Mouse (Mus musculus): ENCODE data around the gene Rec114. TPM values are rescaled to one million over a fixed set of nuclear protein-coding genes. Genes with fewer than 3 reads are reported as not detected.

The Rec114 gene
- total RNA-seq (2021), result 1 to 10 TPM; 2.7 to 5.3 TPM
- long read RNA-seq, experiment 1, partial matches to known transcripts, result 1 of 2 reads
- long read RNA-seq, experiment 1, other reads (novel, unspliced or antisense), result 0 of 2 reads
- long read RNA-seq, experiment 2, partial matches to known transcripts, result 1 of 1 reads
- long read RNA-seq, experiment 2, other reads (novel, unspliced or antisense), result 0 of 1 reads

- intact Hi-C loops (cut with DNase I), result no loop called here
These were observed at the start of gene Rec114 for GRCm38 (mm10) chr9:58743702-58744248. TSS of gene Rec114 (minus strand) at chr9:58743964.

DNA sequence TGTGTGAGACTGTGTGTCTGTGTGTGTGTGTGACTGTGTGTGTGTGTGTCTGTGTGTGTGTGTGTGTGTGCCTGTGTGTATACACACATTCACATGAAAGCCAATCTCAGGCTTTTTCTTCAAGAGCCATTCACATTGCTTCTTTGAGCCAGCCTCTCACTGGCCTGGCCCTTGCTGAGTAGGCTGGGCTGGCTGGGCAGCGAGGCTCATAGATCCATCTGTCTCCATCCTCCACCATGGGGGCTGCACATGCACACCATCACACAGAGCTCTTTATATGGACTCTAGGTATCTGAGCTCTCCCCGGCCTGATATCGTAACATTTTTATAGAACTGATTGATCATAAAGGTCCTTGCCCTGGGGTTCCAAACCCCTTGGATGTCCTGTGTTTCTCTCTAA is 45.7 kb upstream of the Rec114 start:
- intact Hi-C loops (cut with DNase I), result no loop called here
- no peak for DNase-seq

More at GRCm38 (mm10) chr9:58743702-58744248, at the start of gene Rec114:
- no peak for DNase-seq

- no peak for DNase-seq
- intact Hi-C loops (cut with DNase I), result loop anchor here (10.0 kb wide), 1 partner anchor 99 kb away; no protein-coding TSS in a partner anchor
These were observed 31.6 kb upstream of the Rec114 start for GRCm38 (mm10) chr9:58775363-58775762.

GRCm38 (mm10) chr9:58774761-58775160 is 31.0 kb upstream of the Rec114 start:
- no peak for DNase-seq
- intact Hi-C loops (cut with DNase I), result loop anchor here (10.0 kb wide), 1 partner anchor 100 kb away; no protein-coding TSS in a partner anchor

- intact Hi-C loops (cut with DNase I), result loop anchor here (10.0 kb wide), 1 partner anchor 105 kb away; no protein-coding TSS in a partner anchor
- no peak for DNase-seq
These were observed 26.2 kb upstream of the Rec114 start for GRCm38 (mm10) chr9:58769943-58770342.

GRCm38 (mm10) chr9:58766959-58767955 is 23.5 kb upstream of the Rec114 start:
- intact Hi-C loops (cut with DNase I), result no loop called here
- no peak for DNase-seq

- intact Hi-C loops (cut with DNase I), result no loop called here
- no peak for DNase-seq
These were observed 20.6 kb upstream of the Rec114 start for GRCm38 (mm10) chr9:58764354-58764753.

GRCm38 (mm10) chr9:58763114-58763513 is 19.4 kb upstream of the Rec114 start:
- no peak for DNase-seq
- intact Hi-C loops (cut with DNase I), result no loop called here

- no peak for DNase-seq
- intact Hi-C loops (cut with DNase I), result no loop called here
These were observed 18.3 kb upstream of the Rec114 start for GRCm38 (mm10) chr9:58762086-58762485.

GRCm38 (mm10) chr9:58758754-58759153 is 15.0 kb upstream of the Rec114 start:
- intact Hi-C loops (cut with DNase I), result no loop called here
- DNase-seq, result no peak

DNA sequence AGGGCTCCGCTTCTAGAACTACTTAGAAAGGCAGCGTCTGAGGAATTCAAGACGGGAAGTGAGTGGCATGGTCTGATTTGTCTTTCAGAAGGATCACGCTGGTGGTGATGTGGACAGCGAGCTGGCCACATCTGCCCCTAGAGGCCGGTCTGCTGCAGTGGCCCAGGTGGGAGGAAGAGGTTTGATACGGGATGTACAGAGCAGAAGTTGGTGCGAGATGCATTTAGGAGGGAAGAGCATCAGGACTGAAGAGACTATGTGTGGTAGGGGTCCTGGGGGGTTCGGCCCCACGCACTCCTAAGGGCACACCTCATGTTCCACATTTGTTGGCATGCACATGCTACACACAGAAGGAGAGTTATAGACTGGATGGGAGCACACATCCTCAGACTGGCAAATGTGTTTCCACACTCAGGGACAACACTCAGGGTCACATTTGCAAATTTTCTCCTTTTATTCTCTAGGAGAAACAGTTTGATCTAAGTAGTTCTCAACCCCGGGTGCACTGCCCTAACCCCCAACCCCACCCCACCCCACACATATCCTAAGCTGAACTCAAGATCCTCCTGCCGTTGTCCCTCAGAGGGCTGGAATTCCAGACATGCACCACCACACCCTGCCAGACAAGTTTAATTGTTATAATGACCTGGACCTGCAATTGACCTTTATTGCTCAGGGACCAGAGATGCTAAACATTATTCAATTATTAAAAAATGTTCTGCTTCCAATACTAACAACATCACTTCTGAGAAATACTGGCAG is 12.8 kb upstream of the Rec114 start:
- DNase-seq, result no peak
- intact Hi-C loops (cut with DNase I), result no loop called here

GRCm38 (mm10) chr9:58753606-58754005 is 9.8 kb upstream of the Rec114 start:
- no peak for DNase-seq

GRCm38 (mm10) chr9:58748142-58748541 is 4.4 kb upstream of the Rec114 start:
- DNase-seq, result no peak
- intact Hi-C loops (cut with DNase I), result no loop called here

More at GRCm38 (mm10) chr9:58753606-58754005, 9.8 kb upstream of the Rec114 start:
- intact Hi-C loops (cut with DNase I), result no loop called here

GRCm38 (mm10) chr9:58747328-58747755 is 3.6 kb upstream of the Rec114 start:
- DNase-seq, result no peak
- intact Hi-C loops (cut with DNase I), result no loop called here

DNA sequence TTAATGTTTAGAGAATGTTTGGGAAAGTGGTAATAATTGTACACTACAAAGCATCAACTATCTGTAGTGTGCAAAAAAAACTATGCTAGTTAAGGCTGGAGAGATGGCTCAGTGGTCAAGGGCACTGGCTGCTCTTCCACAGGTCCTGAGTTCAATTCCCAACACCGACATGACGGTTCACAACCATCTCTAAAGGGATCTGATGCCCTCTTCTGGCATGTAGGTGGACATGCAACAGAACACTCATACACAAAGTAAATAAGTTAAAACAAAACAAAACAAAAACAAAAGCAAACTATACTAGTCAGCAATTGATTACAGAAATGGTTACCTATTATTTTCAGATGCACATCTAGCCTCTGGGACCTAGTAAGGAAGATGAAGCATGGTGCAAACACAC is 1.1 kb downstream of the Rec114 start:
- no peak for DNase-seq
- intact Hi-C loops (cut with DNase I), result no loop called here

DNA sequence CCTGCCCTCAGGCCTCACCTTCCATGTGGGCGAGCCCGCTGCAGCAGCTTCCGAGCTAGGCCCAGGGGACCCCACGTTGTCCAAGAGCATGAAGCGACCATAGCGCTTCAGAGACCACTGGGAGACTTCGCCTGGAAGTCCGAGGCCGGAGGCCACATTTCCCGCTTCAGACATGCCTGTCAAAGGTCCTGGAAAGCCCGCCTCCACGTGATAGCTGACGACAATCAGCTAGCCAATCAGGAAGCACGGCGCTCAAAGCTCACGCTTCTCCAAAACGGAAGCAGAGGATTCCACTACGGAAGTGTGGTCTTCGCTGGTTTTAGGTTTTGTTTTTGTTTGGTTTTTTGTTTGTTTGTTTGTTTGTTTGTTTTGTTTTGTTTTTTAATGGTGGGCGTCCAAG is 2.4 kb downstream of the Rec114 start:
- no peak for DNase-seq
- intact Hi-C loops (cut with DNase I), result no loop called here

DNA sequence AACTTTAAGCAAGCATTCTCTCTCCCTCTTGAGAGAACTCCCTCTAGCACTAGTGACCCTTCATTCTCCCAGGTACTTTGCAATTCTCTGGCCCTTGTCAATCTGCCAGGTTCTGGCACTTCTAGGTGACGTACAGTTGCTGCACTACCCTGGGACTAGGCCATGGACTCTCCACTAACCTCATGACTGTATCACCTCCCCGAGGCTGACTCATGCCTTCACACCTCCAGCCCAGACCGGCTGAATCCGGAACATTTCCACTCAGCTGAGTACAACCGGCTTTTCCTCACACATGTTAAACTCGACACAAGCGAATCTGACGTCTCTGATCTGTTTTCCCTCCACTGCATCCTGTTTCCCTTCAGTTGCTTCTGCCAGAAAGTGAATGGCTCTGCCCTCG is 4.0 kb downstream of the Rec114 start:
- DNase-seq, result no peak
- intact Hi-C loops (cut with DNase I), result no loop called here

DNA sequence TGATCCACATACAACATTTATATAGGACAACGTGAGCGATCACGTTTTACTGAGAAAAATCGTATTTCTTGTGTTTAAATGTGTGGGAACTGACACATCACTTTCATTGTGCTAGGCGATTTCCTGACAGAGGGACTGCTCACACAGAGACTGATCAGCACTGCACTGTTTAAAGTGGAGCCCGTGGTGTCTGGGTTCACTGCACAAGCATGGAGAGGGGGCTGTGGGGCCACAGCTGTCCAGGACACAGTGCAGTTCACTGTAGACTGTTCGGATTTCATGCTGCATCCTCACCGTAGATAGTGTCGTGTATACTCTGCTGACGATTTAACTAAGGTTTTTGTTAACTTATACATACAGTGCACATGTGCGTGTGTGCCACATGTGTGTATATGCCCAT is 20.6 kb downstream of the Rec114 start:
- DNase-seq, result no peak
- intact Hi-C loops (cut with DNase I), result no loop called here

DNA sequence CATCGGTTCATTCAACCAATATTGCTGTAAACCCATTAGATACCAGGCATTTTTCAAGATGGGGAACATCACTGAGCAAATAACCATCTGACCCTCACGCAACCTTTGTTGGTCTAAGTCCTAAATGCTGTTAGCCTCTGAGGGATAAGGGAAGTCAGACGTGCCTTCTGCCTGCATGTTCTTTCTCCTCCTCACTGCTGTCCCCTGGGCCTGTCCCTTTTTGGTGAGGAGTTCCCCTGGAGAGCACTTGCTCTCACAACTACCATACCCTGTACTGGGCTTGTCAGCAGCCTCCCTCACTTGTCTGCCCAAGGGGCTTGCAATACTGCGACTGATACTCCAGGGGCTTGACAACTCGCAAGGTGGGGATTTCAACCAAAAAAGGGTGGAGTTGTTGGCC is 21.6 kb downstream of the Rec114 start:
- no peak for DNase-seq
- intact Hi-C loops (cut with DNase I), result no loop called here

DNA sequence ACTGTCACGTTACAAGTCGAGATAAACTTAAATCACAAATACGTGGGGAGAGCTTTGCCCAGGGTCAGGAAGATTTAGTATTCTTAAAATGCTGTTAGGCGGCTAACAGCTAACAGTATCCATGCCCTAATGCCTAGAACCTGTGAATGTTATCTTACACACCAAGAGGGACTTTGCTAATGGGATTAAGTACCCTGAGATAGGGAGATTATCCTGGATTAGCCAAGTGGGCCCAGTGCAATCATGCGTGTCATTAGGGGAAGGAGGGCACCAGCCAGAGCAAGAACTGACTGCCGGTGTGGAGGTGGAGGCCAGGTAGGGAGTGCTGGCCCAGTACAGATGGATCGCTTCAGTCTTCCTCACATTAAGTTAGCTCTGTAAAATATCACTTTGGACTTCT is 22.7 kb downstream of the Rec114 start:
- DNase-seq, result no peak
- intact Hi-C loops (cut with DNase I), result no loop called here

Measured in heart, postnatal 14 days (tissue).